15 mouse cellular contexts compared by ENCODE assay signal in the genomic region with DNA sequence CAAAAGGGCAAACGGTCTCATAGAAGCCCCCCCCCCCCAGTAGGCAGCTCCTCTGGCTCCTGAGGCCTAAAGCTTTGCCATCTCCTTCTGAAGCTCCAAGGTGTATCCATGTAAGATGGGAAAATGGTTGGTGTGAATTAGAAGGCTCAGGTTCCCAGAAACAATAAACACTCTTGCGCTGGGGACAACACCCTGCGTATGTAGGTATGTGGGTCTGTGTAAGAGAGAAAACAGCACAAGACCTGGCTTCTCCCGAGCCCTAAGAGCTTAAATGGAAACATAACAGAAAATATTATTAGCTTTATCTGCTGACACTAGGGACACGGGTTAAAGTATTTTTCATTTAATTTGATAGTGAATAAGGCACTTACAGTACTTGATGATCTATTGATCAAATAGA.
"Had no signal": no experiment of that assay in that cellular context is flagged by ENCODE, and none has a peak within 500 bp of the region (broad histone marks: within the 10 kb centered on the region; RNA-seq: fewer than 3 reads in every experiment).

No protein-coding gene starts in this region.

- H3K36me3 ChIP-seq: limb, embryonic 13.5 days; midbrain, embryonic 12.5 days; neural tube, embryonic 13.5 days had no signal

- H3K4me3 ChIP-seq: megakaryocyte, embryonic 14.5 days; neural tube, embryonic 13.5 days had no signal

- H3K9me3 ChIP-seq: limb, embryonic 13.5 days; megakaryocyte, embryonic 14.5 days; midbrain, embryonic 12.5 days; neural tube, embryonic 13.5 days had no signal

- H3K9ac ChIP-seq: limb, embryonic 13.5 days; liver, embryonic 14.5 days; midbrain, embryonic 12.5 days; neural tube, embryonic 13.5 days had no signal

- DNase-seq: kidney, adult 11 months; kidney, adult 9 months; kidney, postnatal 36 days; layer of hippocampus, adult 9-11 months; layer of hippocampus, postnatal 36 days; lung, adult 18-20 months; lung, postnatal 10 days; thymus, postnatal 4 days had no signal

- H3K27ac ChIP-seq: kidney, postnatal 0 days; limb, embryonic 13.5 days; liver, embryonic 14.5 days; midbrain, embryonic 12.5 days; stomach, postnatal 0 days had no signal
